Mouse (Mus musculus): ENCODE data around the gene Paf1.

GRCm38 (mm10) chr7:28419416-28419815 is 26.7 kb downstream of the Paf1 start:
- no peak for TF ChIP-seq POLR2A (IDR thresholded peaks at IDR 0.05; ENCODE audit: low read depth, low read length)
- no peak for TF ChIP-seq CTCF (IDR thresholded peaks at IDR 0.05; ENCODE audit: borderline replicate concordance, insufficient read depth, low read length)
